Mouse (Mus musculus) c-Kit-positive CD71-negative TER-119-negative erythroid progenitor cells, embryonic 14.5 days (primary cell): Measurements from ENCODE around the gene Trim65.
"Not testable (repeated sequence)": the region's sequence is repeated elsewhere in the genome, so short reads cannot be mapped to it uniquely, and the experiment has no call there.

Source experiments
- DNase-seq: peaks from one replicate; pipeline ENCODE4 v3.0.0-alpha.2; 2013; ENCODE audit warnings: low read depth

Trim65 gene

DNA sequence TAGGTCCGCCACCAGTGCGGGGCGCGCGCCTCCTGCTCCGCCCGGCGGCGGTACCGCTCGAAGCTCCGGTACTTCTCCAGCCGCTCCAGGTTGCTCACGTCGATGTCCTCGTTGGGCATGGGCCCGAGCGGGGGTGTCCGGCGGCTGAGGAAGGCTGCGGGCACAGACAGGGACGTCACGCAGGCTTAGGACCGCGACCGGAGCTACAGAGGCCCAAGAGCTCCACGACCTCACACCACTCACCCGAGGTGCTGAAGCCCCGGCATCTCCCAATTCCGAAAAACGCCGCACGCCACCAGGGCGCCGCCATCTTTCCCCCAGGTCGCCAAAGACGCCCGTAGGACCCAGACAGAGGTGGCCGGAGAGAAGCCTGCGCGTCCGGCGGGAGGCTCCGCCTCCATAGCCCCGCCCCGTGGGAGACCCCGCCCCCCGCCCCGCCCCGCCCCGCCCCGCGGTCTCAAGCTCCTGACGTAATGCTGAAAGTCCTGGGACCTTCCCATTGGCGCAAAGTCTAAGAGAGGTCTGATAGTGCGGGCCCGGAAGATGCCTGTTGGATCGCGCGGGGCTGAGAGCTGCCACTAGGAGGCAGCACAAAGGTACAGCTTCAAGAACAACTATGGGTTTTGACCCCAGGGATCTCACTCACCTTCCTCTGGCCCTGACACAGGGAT, 7.7 kb upstream of the Trim65 start, which contains the start of gene Mrpl38:
TSS of gene Mrpl38 (minus strand) at position 401 of the 671 bp plus-strand sequence.
- DNase-seq: peak; percentile 93

GRCm38 (mm10) chr11:116138096-116138467, 7.2 kb upstream of the Trim65 start:
- peak; percentile 20 for DNase-seq

DNA sequence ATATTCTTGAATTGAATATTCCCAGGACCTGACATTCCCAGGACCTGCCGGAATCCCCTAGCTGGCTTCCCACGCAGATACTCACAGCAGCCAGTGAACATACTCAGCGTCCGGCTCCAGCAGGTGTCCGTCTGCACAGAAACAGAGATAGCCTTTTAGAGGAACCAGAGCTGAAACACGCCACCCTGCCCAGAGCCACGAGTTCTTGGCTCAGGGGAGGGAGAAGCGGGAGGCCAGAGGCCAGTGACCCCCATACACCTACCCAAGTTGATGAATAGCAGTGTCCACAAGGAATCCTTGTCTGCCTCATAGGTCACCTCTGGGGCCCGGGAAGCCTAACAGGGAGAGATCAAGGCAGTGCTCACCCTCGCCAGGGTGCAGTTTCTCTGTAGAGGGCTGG, 3.2 kb upstream of the Trim65 start:
- no peak for DNase-seq

- DNase-seq: no peak
Measured at GRCm38 (mm10) chr11:116133497-116133896, 2.6 kb upstream of the Trim65 start.

- no peak for DNase-seq
Measured at GRCm38 (mm10) chr11:116132366-116133333, 1.7 kb upstream of the Trim65 start.

DNA sequence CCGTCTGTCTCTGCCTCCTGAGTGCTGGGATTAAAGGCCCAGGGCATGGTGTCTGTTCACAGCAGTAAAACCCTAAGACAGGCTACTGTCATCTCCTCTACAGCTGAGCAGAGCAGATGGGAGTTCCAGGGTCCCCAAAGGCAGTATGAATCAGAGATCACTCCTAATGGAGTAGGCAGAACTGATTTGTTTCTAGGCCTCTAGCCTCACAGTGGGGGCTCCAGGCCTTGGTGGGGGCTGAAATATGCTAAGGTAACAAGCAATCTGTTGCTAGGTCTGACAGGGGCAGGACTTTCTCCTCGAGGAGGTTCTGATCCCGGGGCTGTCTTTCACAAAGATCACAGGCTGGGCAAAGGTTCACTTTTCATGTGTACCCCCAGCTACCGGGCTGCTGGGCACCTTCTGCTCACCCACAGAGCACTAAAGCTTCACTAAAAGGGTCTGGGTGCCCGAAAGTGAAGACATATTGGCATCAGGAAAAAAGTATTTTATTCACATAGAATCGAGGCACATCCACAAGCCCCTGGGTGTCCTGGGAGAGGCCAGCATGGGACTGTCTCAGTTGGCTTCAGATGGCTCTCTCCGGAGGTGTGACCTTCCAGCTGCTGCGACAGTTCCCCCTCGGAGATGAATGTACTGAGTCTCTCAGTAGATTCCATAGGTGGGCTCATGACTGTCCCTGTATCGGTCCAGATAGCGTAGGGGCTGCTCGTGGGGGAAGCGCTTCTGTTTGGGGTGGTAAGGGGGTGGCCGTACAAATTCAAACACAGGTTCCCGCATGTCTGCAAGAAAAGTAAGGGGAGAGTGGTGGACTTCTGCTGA, 632 bp upstream of the Trim65 start:
- no peak for DNase-seq

DNA sequence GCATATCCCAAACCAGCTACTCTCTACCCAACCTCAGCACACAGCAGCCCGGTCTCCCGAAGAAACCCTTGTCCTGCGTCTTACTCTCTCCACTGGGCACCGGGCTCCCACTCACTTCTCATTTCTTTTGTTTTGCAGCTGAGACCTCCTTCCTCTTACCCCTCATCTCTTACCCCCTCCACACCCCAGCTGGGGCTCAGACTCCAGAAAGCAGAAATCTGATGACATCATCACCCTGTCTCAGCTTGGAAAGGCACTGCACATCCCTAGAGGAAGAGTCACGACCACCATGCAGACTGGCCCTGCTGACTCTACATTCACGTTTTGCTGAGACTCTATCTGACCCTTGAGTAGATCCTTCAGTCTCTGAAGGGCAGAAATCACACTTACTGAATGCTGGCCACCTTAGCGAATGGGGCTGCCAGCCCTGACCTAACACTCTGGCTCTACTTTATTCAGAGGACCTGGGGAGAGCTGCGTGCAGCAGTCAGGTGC, 888 bp downstream of the Trim65 start:
- no peak for DNase-seq

- no peak for DNase-seq
Measured at GRCm38 (mm10) chr11:116129091-116129790, 1.7 kb downstream of the Trim65 start.

GRCm38 (mm10) chr11:116127986-116128385, 2.9 kb downstream of the Trim65 start:
- no peak for DNase-seq

GRCm38 (mm10) chr11:116127156-116127980, 3.6 kb downstream of the Trim65 start, which contains the start of gene Trim47:
TSS of gene Trim47 (minus strand) at chr11:116127210.
- no peak for DNase-seq

DNA sequence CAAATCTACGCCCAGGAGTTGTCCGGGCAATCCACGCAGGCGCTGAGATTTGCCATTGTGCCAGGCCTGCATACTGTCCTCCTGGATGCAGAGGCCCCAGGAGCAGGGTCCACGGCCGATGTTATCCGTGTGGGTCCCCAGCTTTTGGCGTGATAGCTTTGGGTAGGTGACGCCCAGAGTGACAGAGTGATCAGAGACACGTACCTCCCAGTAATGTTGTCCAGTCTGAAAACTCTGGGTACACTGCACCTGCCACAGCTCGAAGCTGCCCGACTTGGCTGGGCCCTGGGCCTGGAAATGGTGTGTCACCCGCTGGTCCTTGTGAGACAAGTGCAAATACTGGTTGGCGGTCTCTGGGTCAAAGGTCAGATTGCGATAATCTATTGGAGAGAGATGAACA, 4.7 kb downstream of the Trim65 start:
- DNase-seq: no peak

- DNase-seq: not testable (repeated sequence)
Measured at GRCm38 (mm10) chr11:116121731-116122245, 9.1 kb downstream of the Trim65 start.

GRCm38 (mm10) chr11:116117819-116118218, 13.1 kb downstream of the Trim65 start:
- no peak for DNase-seq

DNA sequence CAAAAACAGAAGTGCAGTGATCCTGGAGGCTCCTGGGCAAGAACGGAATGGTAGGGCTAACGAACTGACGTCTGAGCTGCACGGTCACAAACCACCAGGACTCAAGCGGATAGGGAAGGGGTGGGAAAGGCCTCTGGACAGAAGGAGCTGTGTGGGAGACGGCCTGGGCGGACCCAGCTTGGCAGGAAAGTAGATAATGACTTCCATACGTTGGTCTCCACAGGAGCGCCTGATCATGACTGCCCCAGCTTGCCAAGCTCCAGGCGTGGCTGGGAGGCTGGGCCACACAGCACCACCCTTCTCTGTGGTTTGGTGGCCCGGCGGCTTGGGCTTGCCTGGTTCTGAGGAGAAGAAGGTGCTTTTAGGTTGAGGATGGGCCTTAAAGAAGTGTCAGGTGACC, 13.7 kb downstream of the Trim65 start:
- no peak for DNase-seq

- DNase-seq: no peak
Measured at GRCm38 (mm10) chr11:116111611-116112203, 19.2 kb downstream of the Trim65 start.

DNA sequence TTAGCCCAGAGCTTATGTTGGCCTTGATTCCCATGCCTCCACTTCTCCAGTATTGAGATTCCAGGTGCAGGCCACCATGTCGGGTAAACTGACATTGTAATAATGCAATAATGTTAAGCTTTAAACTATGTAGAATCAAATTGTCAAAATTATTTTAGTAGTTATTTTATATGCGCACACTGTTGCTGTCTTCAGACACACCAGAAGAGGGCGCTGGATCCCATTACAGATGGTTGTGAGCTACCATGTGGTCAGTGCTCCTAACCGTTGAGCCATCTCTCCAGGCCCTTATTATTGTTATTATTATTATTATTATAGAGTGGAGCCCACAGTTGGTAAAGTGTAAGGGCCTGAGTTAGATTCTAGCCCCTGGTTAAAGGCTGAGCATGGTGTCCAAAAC, 19.9 kb downstream of the Trim65 start:
- no peak for DNase-seq

GRCm38 (mm10) chr11:116110540-116110939, 20.4 kb downstream of the Trim65 start:
- DNase-seq: no peak

GRCm38 (mm10) chr11:116110131-116110530, 20.8 kb downstream of the Trim65 start:
- DNase-seq: no peak

DNA sequence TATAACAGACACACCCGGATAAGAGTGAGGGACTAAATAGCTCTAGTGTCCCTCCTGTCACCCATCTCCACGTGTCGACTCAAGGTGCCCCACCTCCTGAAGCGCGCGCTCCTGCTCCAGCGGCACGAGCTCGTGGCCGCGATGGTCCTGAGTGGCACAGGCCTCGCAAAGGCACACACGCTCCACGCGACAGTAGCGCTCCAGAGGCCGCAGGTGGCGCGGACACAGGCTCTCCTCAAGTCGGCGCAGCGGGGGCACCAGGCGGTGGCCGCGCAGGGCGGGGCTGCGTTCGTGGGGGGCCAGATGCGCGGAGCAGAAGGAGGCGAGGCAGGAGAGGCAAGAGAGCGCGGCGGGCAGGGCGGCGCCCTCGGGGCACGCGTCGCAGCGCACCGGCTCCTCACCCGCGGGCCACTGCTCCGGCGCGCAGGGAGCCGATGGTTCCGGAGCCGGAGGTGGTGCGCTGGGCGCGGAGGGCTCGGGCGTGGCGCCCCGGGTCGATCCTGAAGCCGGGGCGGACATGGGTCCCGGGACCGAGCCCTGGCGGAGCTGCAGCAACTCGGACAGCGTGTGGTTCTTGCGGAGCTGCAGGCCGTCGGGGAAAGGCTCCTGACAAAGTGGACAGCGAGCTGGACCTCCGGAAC, 21.4 kb downstream of the Trim65 start:
- DNase-seq: no peak
